Mouse (Mus musculus) hindbrain, embryonic 16.5 days (tissue): ENCODE measurements around the gene Pbx4. TPM values are rescaled to one million over a fixed set of nuclear protein-coding genes. Genes with fewer than 3 reads are reported as not detected.
A peak's percentile ranks its signal among the peaks of the same experiment; 100 is the strongest.

Experiments used
- ATAC-seq: fragments of 200-750 bp; cut with Nextera tagmentation; 2 replicates; pipeline ENCODE4 v1.8.0; 2017; ENCODE audit warnings: moderate TSS enrichment, moderate library complexity
- H3K27ac ChIP-seq: fragments of 300-500 bp; sonication (generic); 2 replicates; pipeline ENCODE4 v1.5.1; 2014; ENCODE audit warnings: low read depth, mild to moderate bottlenecking, control low read depth, low read length, moderate library complexity
- H3K27me3 ChIP-seq: fragments of 300-500 bp; sonication (generic); replicated peaks from 2 replicates; pipeline ENCODE4 v1.6.1; 2014; ENCODE audit warnings: low read length; ENCODE audit not compliant: control insufficient read depth, insufficient read depth
- H3K36me3 ChIP-seq: fragments of 300-500 bp; sonication (generic); 2 replicates; pipeline ENCODE4 v1.6.1; 2014; ENCODE audit warnings: mild to moderate bottlenecking, low read length, moderate library complexity, mixed read lengths; ENCODE audit not compliant: control insufficient read depth, insufficient read depth
- H3K4me1 ChIP-seq: fragments of 300-500 bp; sonication (generic); 2 replicates; pipeline ENCODE4 v1.6.1; 2014; ENCODE audit warnings: low read depth, low read length; ENCODE audit not compliant: control insufficient read depth, insufficient read depth
- H3K4me2 ChIP-seq: fragments of 300-500 bp; sonication (generic); 2 replicates; pipeline ENCODE4 v1.6.1; 2014; ENCODE audit warnings: mild to moderate bottlenecking, low read length, control low read depth, moderate library complexity
- H3K4me3 ChIP-seq: fragments of 300-500 bp; sonication (generic); 2 replicates; pipeline ENCODE4 v1.5.1; 2014; ENCODE audit warnings: mild to moderate bottlenecking, low read length, control low read depth, moderate library complexity
- H3K9ac ChIP-seq: fragments of 300-500 bp; sonication (generic); 2 replicates; pipeline ENCODE4 v1.6.1; 2014; ENCODE audit warnings: low read depth, mild to moderate bottlenecking, control low read depth, low read length, moderate library complexity
- H3K9me3 ChIP-seq: fragments of 300-500 bp; sonication (generic); 2 replicates; pipeline ENCODE4 v1.6.1; 2014; ENCODE audit warnings: mild to moderate bottlenecking, low read length, moderate library complexity; ENCODE audit not compliant: control insufficient read depth
- WGBS: fragments of 180-500 bp; shearing (Covaris S2); extraction: QIAGEN DNeasy Blood & Tissue Kit; methylation state at CpG from one replicate; pipeline ENCODE4 v1.1.7; 2014; 5-methylcytosine and 5-hydroxymethylcytosine counted together
- polyA plus RNA-seq: library from polyadenylated mRNA; unstranded; fragments of >200 nt; fragmentation: Nextera tagmentation; extraction: Ambion mirVana; gene quantifications from 2 replicates; pipeline ENCODE4 v1.2.1, GENCODE M21; 2015

The Pbx4 gene
- polyA plus RNA-seq, 1 experiment from 2014 or later, result 60.5 TPM

DNA sequence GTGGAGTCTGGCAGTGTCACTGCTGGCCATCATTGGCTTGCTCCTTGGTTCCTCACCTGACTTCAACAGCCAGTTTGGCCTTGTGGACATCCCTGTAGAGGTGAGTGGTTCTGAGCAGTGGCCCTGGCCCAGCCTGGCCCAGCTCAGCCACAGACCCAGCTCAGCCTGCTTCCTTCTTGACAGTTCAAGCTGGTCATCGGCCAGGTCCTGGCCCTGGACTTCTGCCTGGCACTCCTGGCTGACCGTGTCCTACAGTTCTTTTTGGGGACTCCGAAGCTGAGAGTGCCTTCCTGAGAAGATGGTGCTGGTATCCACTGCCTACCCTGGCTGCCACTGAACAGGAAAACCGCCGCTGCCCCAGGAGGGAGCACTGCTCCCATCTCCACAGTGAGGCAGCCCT, 25.1 kb upstream of the Pbx4 start:
- Histone ChIP-seq H3K27ac (no peak overlapping the region), H3K4me1 (peaks cover 3% of the 10 kb centered on the region; the same call in 1 of the 2 replicates), H3K4me2 (no peak overlapping the region), H3K27me3 (no peaks in the 10 kb centered on the region), H3K4me3 (no peak overlapping the region), H3K36me3 (peaks cover 51% of the 10 kb centered on the region), H3K9me3 (no peaks in the 10 kb centered on the region), H3K9ac (no peak overlapping the region)
- no peak for ATAC-seq
- WGBS, result 95% methylated on average over 5 of the region's 5 CpGs

GRCm38 (mm10) chr8:69808094-69808863, 24.0 kb upstream of the Pbx4 start, which contains the start of gene Gmip:
Gmip (plus strand) TSS chr8:69808679.
- WGBS, result 5% methylated on average over 28 of the region's 28 CpGs

GRCm38 (mm10) chr8:69808864-69809403, 23.4 kb upstream of the Pbx4 start:
- WGBS, result 2% methylated on average over 23 of the region's 23 CpGs
- ATAC-seq, result peak; percentile 66
- Histone ChIP-seq H3K9me3 (no peaks in the 10 kb centered on the region), H3K4me2 (peak overlapping the region; percentile 79), H3K4me3 (peak overlapping the region; percentile 69), H3K4me1 (peaks cover 3% of the 10 kb centered on the region; the same call in 1 of the 2 replicates), H3K9ac (peak overlapping the region; percentile 82), H3K27me3 (no peaks in the 10 kb centered on the region), H3K27ac (peak overlapping the region; percentile 66), H3K36me3 (peaks cover 39% of the 10 kb centered on the region)

More at GRCm38 (mm10) chr8:69808094-69808863, 24.0 kb upstream of the Pbx4 start, which contains the start of gene Gmip:
- peak within 1 kb of the TSS; percentile 82 for H3K9ac ChIP-seq
- no peaks in the 10 kb centered on the region for H3K9me3 ChIP-seq
- H3K27me3 ChIP-seq, result no peaks in the 10 kb centered on the region
- peak within 1 kb of the TSS; percentile 79 for H3K4me2 ChIP-seq
- H3K27ac ChIP-seq, result peak within 1 kb of the TSS; percentile 66
- H3K4me3 ChIP-seq, result peak within 1 kb of the TSS; percentile 69
- peaks cover 44% of the 10 kb centered on the region for H3K36me3 ChIP-seq
- peak; percentile 73 for ATAC-seq
- H3K4me1 ChIP-seq, result peaks cover 3% of the 10 kb centered on the region; the same call in 1 of the 2 replicates

DNA sequence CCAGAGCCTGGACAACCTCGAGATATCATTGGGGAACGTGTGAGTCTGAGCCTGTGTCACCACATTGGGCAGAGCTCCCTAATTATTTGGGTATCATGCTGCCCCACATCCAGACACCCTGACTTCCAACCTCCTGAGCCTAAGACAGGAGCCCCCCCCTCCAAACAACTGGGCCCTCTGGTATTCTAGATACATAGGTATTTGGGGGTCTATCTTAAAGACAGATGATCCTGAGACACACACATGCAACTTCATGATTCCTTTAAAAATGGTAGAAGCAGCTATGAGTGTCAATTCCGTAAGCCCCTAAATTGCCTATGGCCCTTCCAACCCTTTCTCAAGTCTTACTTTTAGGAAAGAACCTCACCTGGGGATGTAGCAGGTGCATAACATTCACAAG, 22.5 kb upstream of the Pbx4 start:
- H3K4me1 ChIP-seq, result peaks cover 3% of the 10 kb centered on the region; the same call in 1 of the 2 replicates
- no peak for ATAC-seq
- H3K27ac ChIP-seq, result no peak overlapping the region
- no peak overlapping the region; the same call in 1 of the 2 replicates for H3K9ac ChIP-seq
- no peaks in the 10 kb centered on the region for H3K27me3 ChIP-seq
- H3K4me2 ChIP-seq, result peak overlapping the region; percentile 79
- WGBS, result 70% methylated on average over 3 of the region's 3 CpGs
- peak overlapping the region; percentile 69; the same call in 1 of the 2 replicates for H3K4me3 ChIP-seq
- H3K36me3 ChIP-seq, result peaks cover 45% of the 10 kb centered on the region
- H3K9me3 ChIP-seq, result no peaks in the 10 kb centered on the region

DNA sequence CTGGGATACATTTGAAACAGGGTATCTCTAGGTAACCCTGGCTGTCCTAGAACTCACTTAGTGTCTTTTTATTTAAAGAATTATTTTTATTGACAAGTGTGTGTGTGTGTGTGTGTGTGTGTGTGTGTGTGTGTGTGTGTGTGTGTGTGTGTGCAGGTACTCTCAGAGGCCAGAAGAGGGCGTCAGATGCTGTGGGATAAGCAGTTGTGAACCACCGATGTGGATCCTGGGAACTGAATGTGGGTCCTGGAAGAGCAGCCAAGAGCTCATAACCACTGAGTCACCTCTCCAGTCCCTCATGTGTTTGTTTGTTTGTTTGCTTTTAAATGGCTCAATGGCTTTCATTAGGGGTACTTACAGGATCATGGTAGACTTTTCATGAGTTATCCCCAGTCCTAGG, 17.4 kb upstream of the Pbx4 start:
- H3K36me3 ChIP-seq, result peaks cover 36% of the 10 kb centered on the region
- no peak overlapping the region for H3K9ac ChIP-seq
- WGBS, result 95% methylated on average over 2 of the region's 2 CpGs
- no peaks in the 10 kb centered on the region for H3K9me3 ChIP-seq
- H3K27me3 ChIP-seq, result no peaks in the 10 kb centered on the region
- H3K4me3 ChIP-seq, result no peak overlapping the region
- H3K27ac ChIP-seq, result no peak overlapping the region
- H3K4me2 ChIP-seq, result no peak overlapping the region
- ATAC-seq, result no peak
- H3K4me1 ChIP-seq, result no peaks in the 10 kb centered on the region

DNA sequence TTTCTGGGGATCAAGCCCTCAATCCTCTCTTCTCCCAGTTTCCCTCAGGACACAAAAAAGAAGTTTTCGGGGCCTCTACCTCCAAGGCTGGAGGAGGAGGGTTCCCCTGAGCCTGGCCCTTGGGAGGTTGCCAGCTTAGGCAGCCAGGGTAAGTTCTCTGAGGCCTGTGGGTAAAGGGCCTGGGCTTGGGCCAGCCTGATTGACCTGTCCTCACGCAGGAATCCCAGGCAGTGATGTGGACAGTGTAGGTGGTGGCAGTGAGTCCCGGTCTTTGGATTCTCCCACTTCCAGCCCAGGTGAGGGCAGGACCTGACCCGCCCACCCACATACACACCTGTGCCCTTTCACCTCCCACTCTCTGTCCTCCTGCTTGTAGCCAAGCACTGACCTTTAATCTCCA, 16.9 kb upstream of the Pbx4 start:
- Histone ChIP-seq H3K9ac (no peak overlapping the region), H3K9me3 (no peaks in the 10 kb centered on the region), H3K4me3 (no peak overlapping the region), H3K36me3 (peaks cover 36% of the 10 kb centered on the region), H3K4me2 (no peak overlapping the region), H3K27ac (no peak overlapping the region), H3K27me3 (no peaks in the 10 kb centered on the region), H3K4me1 (no peaks in the 10 kb centered on the region)
- no peak for ATAC-seq
- 93% methylated on average over 4 of the region's 4 CpGs for WGBS

DNA sequence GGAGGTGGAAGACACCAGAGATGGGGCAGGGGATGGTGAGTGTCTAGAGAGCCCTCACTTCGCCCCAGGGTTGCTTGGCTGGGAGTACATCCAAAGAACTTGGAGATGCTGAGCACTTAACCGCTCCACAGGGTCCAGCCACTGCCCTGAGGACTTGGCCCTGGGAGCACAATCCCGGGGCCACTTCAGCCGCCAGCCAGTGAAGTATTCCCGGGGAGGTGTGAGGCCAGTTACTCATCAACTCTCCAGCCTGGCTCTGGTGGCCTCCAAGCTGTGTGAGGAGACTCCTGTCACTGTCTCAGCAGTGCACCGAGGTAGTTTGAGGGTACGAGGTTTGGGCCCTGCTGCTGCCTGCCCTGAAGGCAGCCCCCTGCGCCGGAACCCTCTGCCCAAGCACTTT, 11.8 kb upstream of the Pbx4 start:
- H3K27me3 ChIP-seq, result no peaks in the 10 kb centered on the region
- H3K27ac ChIP-seq, result no peak overlapping the region
- no peak overlapping the region for H3K9ac ChIP-seq
- 83% methylated on average over 9 of the region's 9 CpGs for WGBS
- H3K4me2 ChIP-seq, result no peak overlapping the region
- H3K36me3 ChIP-seq, result peaks cover 19% of the 10 kb centered on the region
- peaks cover 24% of the 10 kb centered on the region for H3K4me1 ChIP-seq
- H3K4me3 ChIP-seq, result no peak overlapping the region
- H3K9me3 ChIP-seq, result no peaks in the 10 kb centered on the region
- ATAC-seq, result no peak

DNA sequence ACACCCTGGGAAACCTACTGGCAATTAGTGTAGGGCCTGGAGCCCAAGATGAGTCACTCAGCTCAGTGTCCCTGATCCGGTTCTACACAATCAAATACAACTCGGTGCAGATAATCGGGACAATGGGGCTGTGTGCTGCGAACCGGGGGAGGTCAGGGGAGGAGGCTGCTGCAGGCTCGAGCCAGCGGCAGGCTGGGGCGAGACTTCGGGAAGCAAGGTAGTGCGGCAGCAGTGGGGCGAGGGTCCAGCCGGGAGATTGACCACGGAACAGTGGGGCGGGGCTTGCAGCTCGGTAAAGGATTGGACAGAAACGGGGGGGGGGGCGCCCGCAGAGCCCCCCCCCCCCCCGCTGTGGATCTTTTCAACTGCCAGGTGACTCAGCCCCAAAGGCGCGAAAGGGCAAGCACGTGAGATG, 10.3 kb upstream of the Pbx4 start:
- peak; percentile 62 for ATAC-seq
- 0% methylated on average over 13 of the region's 22 CpGs for WGBS
- Histone ChIP-seq H3K27me3 (no peaks in the 10 kb centered on the region), H3K4me2 (peak overlapping the region; percentile 78), H3K4me3 (peak overlapping the region; percentile 67), H3K9ac (peak overlapping the region; percentile 75), H3K27ac (peak overlapping the region; percentile 79), H3K4me1 (peaks cover 26% of the 10 kb centered on the region), H3K36me3 (peaks cover 20% of the 10 kb centered on the region), H3K9me3 (no peaks in the 10 kb centered on the region)
